ENCODE assay signal across 8 mouse cellular contexts in the genomic region with DNA sequence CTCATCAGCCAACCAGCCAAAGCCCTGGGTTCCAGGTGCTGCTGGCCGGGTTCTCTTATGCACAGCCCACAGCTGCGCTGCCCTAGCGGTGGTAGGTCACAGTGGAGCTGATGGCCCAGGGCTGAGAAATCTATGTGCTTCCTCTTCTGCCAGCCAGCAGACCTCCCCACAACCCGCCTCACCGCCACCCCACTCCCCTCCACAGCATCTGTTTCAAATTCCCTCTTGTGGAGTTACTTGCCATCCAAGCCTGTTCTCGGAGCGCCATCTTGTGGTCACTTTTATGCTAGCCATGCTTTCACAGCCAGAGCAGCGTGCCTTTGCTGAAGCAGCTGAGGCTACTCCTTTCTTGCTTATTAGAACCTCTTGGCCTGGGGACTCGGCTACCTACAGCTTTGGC. TPM values are rescaled to one million over a fixed set of nuclear protein-coding genes. Genes with fewer than 3 reads are reported as not detected.
DNase-seq lines count a peak whose midpoint lies in the region; ATAC-seq lines count a peak whose summit lies in the region.

No protein-coding gene starts in this region.

- WGBS in hindbrain, embryonic 16.5 days, result 6% methylated on average over 9 of the region's 9 CpGs

- peak; percentile 70 for ATAC-seq in hindbrain, embryonic 16.5 days

- no peaks in the 10 kb centered on the region for H3K9me3 ChIP-seq in hindbrain, embryonic 16.5 days (ENCODE audit: control insufficient read depth, low read length)

- H3K27ac ChIP-seq in hindbrain, embryonic 16.5 days (ENCODE audit: low read depth, low read length), result peak overlapping the region; percentile 58; the same call in 1 of the 2 replicates

- peaks cover 4% of the 10 kb centered on the region; the same call in 1 of the 2 replicates for H3K36me3 ChIP-seq in hindbrain, embryonic 16.5 days (ENCODE audit: control insufficient read depth, insufficient read depth, low read length)

- DNase-seq in T-cell, adult 2 months (ENCODE audit: low spot score), result peak; percentile 89
- peak; percentile 86 to 93 for DNase-seq in cerebellum, postnatal 36 days
- peak; percentile 93 for DNase-seq in gastrocnemius, adult 18-20 months (ENCODE audit: low spot score)
- DNase-seq in left cerebral cortex, adult 11 months (ENCODE audit: low spot score), result peak; percentile 78
- peak; percentile 96 for DNase-seq in lung, postnatal 36 days
- peak; percentile 88 for DNase-seq in retina, postnatal 7 days (ENCODE audit: low read depth, low spot score)
- peak; percentile 69 to 78 for DNase-seq in urinary bladder, adult 18-20 months (ENCODE audit: low spot score in 2 of 2)

- H3K27me3 ChIP-seq in hindbrain, embryonic 16.5 days (replicated peaks; ENCODE audit: control insufficient read depth, insufficient read depth, low read length), result no peaks in the 10 kb centered on the region

- peaks cover 11% of the 10 kb centered on the region for H3K4me1 ChIP-seq in hindbrain, embryonic 16.5 days (ENCODE audit: control insufficient read depth, insufficient read depth, low read depth, low read length)

- no peak overlapping the region for H3K4me3 ChIP-seq in hindbrain, embryonic 16.5 days (ENCODE audit: low read length)

- H3K9ac ChIP-seq in hindbrain, embryonic 16.5 days (ENCODE audit: low read depth, low read length), result peak overlapping the region; percentile 40

- peak overlapping the region; percentile 27; the same call in 1 of the 2 replicates for H3K4me2 ChIP-seq in hindbrain, embryonic 16.5 days (ENCODE audit: low read length)

RNA-seq across cellular contexts. Expression of a gene that starts 15.7 kb away (rescaled TPM):
- 1 to 10 TPM; 3.0 to 3.8 TPM for total RNA-seq in gastrocnemius, adult 18-20 months (2021)
- polyA plus RNA-seq in hindbrain, embryonic 16.5 days (2015; fragmentation: Nextera tagmentation; extraction: Ambion mirVana), result 12.3 and 13.7 TPM in 2 replicates

RNA-seq across cellular contexts. Expression of a gene that starts 46.8 kb away (rescaled TPM):
- total RNA-seq in gastrocnemius, adult 18-20 months (2021), result 10 to 100 TPM; 14.5 to 16.4 TPM
- 3.1 and 5.1 TPM in 2 replicates for polyA plus RNA-seq in hindbrain, embryonic 16.5 days (2015; fragmentation: Nextera tagmentation; extraction: Ambion mirVana)
